Mouse (Mus musculus) frontal cortex, postnatal 36 days (tissue): ENCODE measurements around the gene Pgam1.
A peak's percentile ranks its signal among the peaks of the same experiment; 100 is the strongest.
"Not testable (repeated sequence)": the region's sequence is repeated elsewhere in the genome, so short reads cannot be mapped to it uniquely, and the experiment has no call there.

Experiments
- DNase-seq, 2 experiments: peaks; one replicate each; pipeline ENCODE4 v3.0.0; 2022; ENCODE audit warnings: low spot score in 2 of 2

Pgam1 gene

GRCm38 (mm10) chr19:41911178-41912073, at the start of gene Pgam1:
Gene Pgam1 (plus strand): TSS chr19:41911923.
- DNase-seq = peak; percentile 94 to 95

- no peak for DNase-seq
Observed at GRCm38 (mm10) chr19:41866707-41867106, 45.0 kb upstream of the Pgam1 start.

GRCm38 (mm10) chr19:41869296-41869695, 42.4 kb upstream of the Pgam1 start:
- peak; percentile 40 to 45 for DNase-seq

GRCm38 (mm10) chr19:41869946-41870345, 41.8 kb upstream of the Pgam1 start:
- DNase-seq = not testable (repeated sequence)

GRCm38 (mm10) chr19:41872285-41872684, 39.4 kb upstream of the Pgam1 start:
- DNase-seq = peak; percentile 39 to 53

GRCm38 (mm10) chr19:41874356-41874755, 37.4 kb upstream of the Pgam1 start:
- no peak for DNase-seq

GRCm38 (mm10) chr19:41881842-41882241, 29.9 kb upstream of the Pgam1 start:
- no peak for DNase-seq

- no peak for DNase-seq
Observed at GRCm38 (mm10) chr19:41883882-41884281, 27.8 kb upstream of the Pgam1 start.

- no peak for DNase-seq
Observed at GRCm38 (mm10) chr19:41888191-41888590, 23.5 kb upstream of the Pgam1 start.

- DNase-seq = no peak
Observed at GRCm38 (mm10) chr19:41894959-41895358, 16.8 kb upstream of the Pgam1 start.

GRCm38 (mm10) chr19:41895460-41896318, 16.0 kb upstream of the Pgam1 start, which contains the start of gene Rrp12:
Gene Rrp12 (minus strand): TSS chr19:41896173.
- DNase-seq = peak; percentile 79 to 90

- no peak for DNase-seq
Observed at GRCm38 (mm10) chr19:41896319-41896711, 15.4 kb upstream of the Pgam1 start.

- DNase-seq = no peak
Observed at GRCm38 (mm10) chr19:41898860-41899259, 12.9 kb upstream of the Pgam1 start.

GRCm38 (mm10) chr19:41900495-41901090, 11.1 kb upstream of the Pgam1 start:
- no peak for DNase-seq

- no peak for DNase-seq
Observed at GRCm38 (mm10) chr19:41901696-41902095, 10.0 kb upstream of the Pgam1 start.

- DNase-seq = no peak
Observed at GRCm38 (mm10) chr19:41902848-41903593, 8.7 kb upstream of the Pgam1 start.

- no peak for DNase-seq
Observed at GRCm38 (mm10) chr19:41905246-41905645, 6.5 kb upstream of the Pgam1 start.

- DNase-seq = no peak
Observed at GRCm38 (mm10) chr19:41906311-41907078, 5.2 kb upstream of the Pgam1 start.

GRCm38 (mm10) chr19:41907079-41907760, 4.5 kb upstream of the Pgam1 start:
- no peak for DNase-seq

GRCm38 (mm10) chr19:41908736-41909135, 3.0 kb upstream of the Pgam1 start:
- DNase-seq = no peak
